12 mouse cellular contexts compared by ENCODE assay signal in genomic region chr4:63480845-63481167, GRCm38 (mm10). TPM values are rescaled to one million over a fixed set of nuclear protein-coding genes. Genes with fewer than 3 reads are reported as not detected.
A peak's percentile ranks its signal among the peaks of the same experiment; 100 is the strongest.
DNase-seq lines count a peak whose midpoint lies in the region; ATAC-seq and TF ChIP-seq lines count a peak whose summit lies in the region.
"Had no signal": no experiment of that assay in that cellular context is flagged by ENCODE, and none has a peak within 500 bp of the region (broad histone marks: within the 10 kb centered on the region; RNA-seq: fewer than 3 reads in every experiment).

No protein-coding gene starts in this region.

- ATAC-seq in intestine, postnatal 0 days: no peak; the same call in 1 of the 2 replicates

- no peak overlapping the region for H3K4me3 ChIP-seq in ES-Bruce4 (ENCODE audit: low read depth, low read length)
- H3K4me3 ChIP-seq in intestine, postnatal 0 days (ENCODE audit: low read depth, low read length): no peak overlapping the region
- H3K4me3 ChIP-seq: liver, embryonic 13.5 days had no signal

- H3K4me2 ChIP-seq in intestine, postnatal 0 days (replicated peaks; ENCODE audit: low read depth): peak overlapping the region; percentile 56
- H3K4me2 ChIP-seq: liver, embryonic 13.5 days had no signal

- TF ChIP-seq EP300 in ES-Bruce4 (IDR thresholded peaks at IDR 0.05; ENCODE audit: insufficient read depth, low read depth, low read length): no peak

- no peak for TF ChIP-seq POLR2A in ES-Bruce4 (IDR thresholded peaks at IDR 0.05; ENCODE audit: insufficient read depth, low read length)

- H3K27ac ChIP-seq in ES-Bruce4 (ENCODE audit: insufficient read depth, low read length): peak overlapping the region; percentile 12; the same call in 1 of the 2 replicates
- H3K27ac ChIP-seq in intestine, postnatal 0 days (ENCODE audit: low read depth, low read length): peak overlapping the region; percentile 76
- H3K27ac ChIP-seq: liver, embryonic 13.5 days; macrophage had no signal

- no peaks in the 10 kb centered on the region for H3K27me3 ChIP-seq in ES-Bruce4 (ENCODE audit: control insufficient read depth, insufficient read depth, low read length, poor library complexity, severe bottlenecking)
- H3K27me3 ChIP-seq in intestine, postnatal 0 days (replicated peaks; ENCODE audit: control insufficient read depth, insufficient read depth, low read length): no peaks in the 10 kb centered on the region
- H3K27me3 ChIP-seq: liver, embryonic 13.5 days had no signal

- WGBS in intestine, postnatal 0 days: 38% methylated on average over 11 of the region's 11 CpGs

- intact Hi-C loops in heart, postnatal 25 days (cut with DNase I): loop anchor here (5.0 kb wide), 1 partner anchor 466 kb away; no protein-coding TSS in a partner anchor
- intact Hi-C loops in left cerebral cortex, postnatal 4 days (cut with DNase I): no loop called here

- no peaks in the 10 kb centered on the region for H3K9me3 ChIP-seq in ES-Bruce4 (replicated peaks; ENCODE audit: control insufficient read depth, insufficient read depth, low read length, poor library complexity, severe bottlenecking)
- H3K9me3 ChIP-seq in intestine, postnatal 0 days (ENCODE audit: control insufficient read depth): no peaks in the 10 kb centered on the region
- H3K9me3 ChIP-seq: liver, embryonic 13.5 days had no signal

- DNase-seq in heart, adult 11 months: peak; percentile 89
- no peak for DNase-seq in heart, postnatal 25 days (ENCODE audit: low spot score)
- DNase-seq in kidney, postnatal 14 days: peak; percentile 51
- no peak for DNase-seq in kidney, adult 9 months
- DNase-seq in left cerebral cortex, postnatal 4 days: no peak
- DNase-seq in thymus, postnatal 10 days (ENCODE audit: low spot score in 2 of 2): no peak
- DNase-seq: gastrocnemius, postnatal 14 days; liver, embryonic 13.5 days; right cerebral cortex, postnatal 25 days had no signal

- no peaks in the 10 kb centered on the region for H3K36me3 ChIP-seq in ES-Bruce4 (ENCODE audit: control insufficient read depth, insufficient read depth, low read length, poor library complexity, severe bottlenecking)
- H3K36me3 ChIP-seq in intestine, postnatal 0 days (ENCODE audit: control insufficient read depth, insufficient read depth): no peaks in the 10 kb centered on the region
- H3K36me3 ChIP-seq: liver, embryonic 13.5 days had no signal

- no peak overlapping the region for H3K9ac ChIP-seq in ES-Bruce4 (ENCODE audit: low read depth, poor library complexity, severe bottlenecking)
- H3K9ac ChIP-seq in intestine, postnatal 0 days (ENCODE audit: low read depth, low read length): no peak overlapping the region
- H3K9ac ChIP-seq: liver, embryonic 13.5 days had no signal

- no peak for TF ChIP-seq CTCF in ES-Bruce4 (IDR thresholded peaks at IDR 0.05; ENCODE audit: low read depth, low read length)
- no peak for TF ChIP-seq CTCF in intestine, postnatal 0 days (IDR thresholded peaks at IDR 0.05; ENCODE audit: low read depth)

- H3K4me1 ChIP-seq in ES-Bruce4 (ENCODE audit: control insufficient read depth, insufficient read depth, low read length): peaks cover 5% of the 10 kb centered on the region
- no peaks in the 10 kb centered on the region; the same call in 1 of the 2 replicates for H3K4me1 ChIP-seq in intestine, postnatal 0 days (replicated peaks; ENCODE audit: control insufficient read depth, insufficient read depth, low read length)

RNA-seq across cellular contexts. Expression of gene Whrn, which starts 15.0 kb away (rescaled TPM):
- total RNA-seq in heart, postnatal 25 days (2021): 10 to 100 TPM; 36.9 to 41.9 TPM
- 33.5 and 40.2 TPM in 2 replicates for polyA plus RNA-seq in ES-Bruce4 (2011; ENCODE audit: insufficient read depth, insufficient read length, low read depth, missing spikeins)
- polyA plus RNA-seq in intestine, postnatal 0 days (2015; fragmentation: Nextera tagmentation; extraction: Ambion mirVana): 1.3 and 1.8 TPM in 2 replicates
- total RNA-seq in left cerebral cortex, postnatal 4 days (2021): 10 to 100 TPM; 24.9 to 28.6 TPM

Comparison
In these comparisons a context has a peak if more than half of its experiments do, and no peak if none do; other contexts are left out.
1. DNase-seq: peak in heart, adult 11 months (single experiment) and kidney, postnatal 14 days (single experiment); none in heart, postnatal 25 days (single experiment), kidney, adult 9 months (single experiment), left cerebral cortex, postnatal 4 days (single experiment) and thymus, postnatal 10 days (0 of 2).